Comparison of ENCODE assay signal across 19 mouse cellular contexts in genomic region chr7:127342888-127343287, GRCm38 (mm10). TPM values are rescaled to one million over a fixed set of nuclear protein-coding genes. Genes with fewer than 3 reads are reported as not detected.
DNase-seq lines count a peak whose midpoint lies in the region; ATAC-seq and TF ChIP-seq lines count a peak whose summit lies in the region.
"Had no signal": no experiment of that assay in that cellular context is flagged by ENCODE, and none has a peak within 500 bp of the region (broad histone marks: within the 10 kb centered on the region; RNA-seq: fewer than 3 reads in every experiment).

No protein-coding gene starts in this region.

- intact Hi-C loops in heart, postnatal 10 days (cut with DNase I) = loop anchor here (2.0 to 5.0 kb wide), 2 partner anchors 34 to 81 kb away; partner anchors contain the start of gene Dctpp1
- intact Hi-C loops in gastrocnemius, postnatal 14 days (cut with DNase I; ENCODE audit: low total_unique reads) = no loop called here

- TF ChIP-seq POLR2A in ES-Bruce4 (IDR thresholded peaks at IDR 0.05; ENCODE audit: insufficient read depth, low read length) (no peak), MEL (IDR thresholded peaks at IDR 0.05; ENCODE audit: control insufficient read depth in 1 of 2, insufficient read depth in 1 of 2, low read depth in 1 of 2, low read length in 2 of 2, poor library complexity in 1 of 2) (no peak)

- no peak for TF ChIP-seq RAD21 in MEL (IDR thresholded peaks at IDR 0.05; ENCODE audit: low read depth, low read length)

- no peak for TF ChIP-seq EP300 in ES-Bruce4 (IDR thresholded peaks at IDR 0.05; ENCODE audit: insufficient read depth, low read depth, low read length)
- TF ChIP-seq EP300 in MEL (IDR thresholded peaks at IDR 0.05; ENCODE audit: low read depth in 1 of 2, low read length in 2 of 2) = no peak

- peaks cover 39% of the 10 kb centered on the region for H3K4me1 ChIP-seq in heart, embryonic 13.5 days
- H3K4me1 ChIP-seq in kidney, embryonic 15.5 days = peaks cover 40% of the 10 kb centered on the region
- H3K4me1 ChIP-seq in ES-Bruce4 (ENCODE audit: control insufficient read depth, insufficient read depth, low read length) = no peaks in the 10 kb centered on the region
- H3K4me1 ChIP-seq in MEL (ENCODE audit: control insufficient read depth in 1 of 2, insufficient read depth in 2 of 2, low read length in 2 of 2) = peaks cover 5 to 9% of the 10 kb centered on the region in 2 experiments; a peak in 3 of 4 replicates

- TF ChIP-seq CTCF in ES-Bruce4 (IDR thresholded peaks at IDR 0.05; ENCODE audit: low read depth, low read length) = no peak
- no peak for TF ChIP-seq CTCF in MEL (IDR thresholded peaks at IDR 0.05 in 2 of 3, conservative IDR thresholded peaks at IDR 0.05 in 1 of 3; ENCODE audit: control insufficient read depth in 1 of 3, insufficient read depth in 1 of 3, low read depth in 2 of 3, low read length in 3 of 3, poor library complexity in 1 of 3, severe bottlenecking in 1 of 3)

- no peak overlapping the region for H3K4me3 ChIP-seq in heart, embryonic 13.5 days
- no peak overlapping the region for H3K4me3 ChIP-seq in kidney, embryonic 15.5 days (replicated peaks)
- H3K4me3 ChIP-seq in ES-Bruce4 (ENCODE audit: low read depth, low read length) (peak overlapping the region; percentile 30), MEL (ENCODE audit: control insufficient read depth in 1 of 2, insufficient read depth in 1 of 2, low read depth in 2 of 2, low read length in 2 of 2) (no peak overlapping the region)
- H3K4me3 ChIP-seq: forebrain, embryonic 12.5 days; heart, adult 2 months; hindbrain, embryonic 15.5 days; limb, embryonic 12.5 days; lung, embryonic 15.5 days; midbrain, embryonic 13.5 days; neural tube, embryonic 13.5 days had no signal

- no peak for DNase-seq in heart, postnatal 10 days
- no peak for DNase-seq in kidney, adult 8-10 months
- DNase-seq in MEL (ENCODE audit: low read depth, low spot score) = no peak
- no peak for DNase-seq in gastrocnemius, postnatal 14 days
- DNase-seq: adrenal gland, postnatal 25 days; embryo, embryonic 11 days had no signal

- no peak for ATAC-seq in heart, embryonic 13.5 days (ENCODE audit: extremely low read depth, insufficient number of reproducible peaks, low FRiP score, low TSS enrichment)
- no peak for ATAC-seq in kidney, embryonic 15.5 days (replicated peaks; ENCODE audit: low FRiP score)
- ATAC-seq: midbrain, embryonic 13.5 days had no signal

- peak overlapping the region; percentile 42 for H3K27ac ChIP-seq in heart, embryonic 13.5 days (replicated peaks)
- no peak overlapping the region for H3K27ac ChIP-seq in kidney, embryonic 15.5 days
- H3K27ac ChIP-seq in ES-Bruce4 (ENCODE audit: insufficient read depth, low read length) = no peak overlapping the region
- H3K27ac ChIP-seq in MEL (ENCODE audit: control insufficient read depth, low read depth, low read length) = no peak overlapping the region
- H3K27ac ChIP-seq: forebrain, embryonic 12.5 days; heart, adult 2 months; hindbrain, embryonic 15.5 days; limb, embryonic 12.5 days; liver, embryonic 14.5 days; lung, embryonic 15.5 days; macrophage; midbrain, embryonic 13.5 days; neural tube, embryonic 13.5 days had no signal

- H3K27me3 ChIP-seq in heart, embryonic 13.5 days (replicated peaks) = no peaks in the 10 kb centered on the region
- no peaks in the 10 kb centered on the region for H3K27me3 ChIP-seq in kidney, embryonic 15.5 days
- H3K27me3 ChIP-seq in ES-Bruce4 (ENCODE audit: control insufficient read depth, insufficient read depth, low read length, poor library complexity, severe bottlenecking) (no peaks in the 10 kb centered on the region), MEL (ENCODE audit: control insufficient read depth in 1 of 2, insufficient read depth in 2 of 2, low read length in 2 of 2) (no peaks in the 10 kb centered on the region)
- H3K27me3 ChIP-seq: hindbrain, embryonic 15.5 days; limb, embryonic 12.5 days; lung, embryonic 15.5 days; midbrain, embryonic 13.5 days; neural tube, embryonic 13.5 days had no signal

- H3K79me2 ChIP-seq in MEL (ENCODE audit: control insufficient read depth, insufficient read depth, low read length, poor library complexity) = peaks cover 5% of the 10 kb centered on the region; the same call in 1 of the 2 replicates

- WGBS in heart, embryonic 13.5 days = 87% methylated on average over 7 of the region's 7 CpGs
- 92% methylated on average over 7 of the region's 7 CpGs for WGBS in kidney, embryonic 15.5 days

- H3K9ac ChIP-seq in heart, embryonic 13.5 days = peak overlapping the region; percentile 40; the same call in 1 of the 2 replicates
- H3K9ac ChIP-seq in kidney, embryonic 15.5 days = 0 out of 2 replicates have a peak overlapping the region, but pooled peaks have one; percentile 4
- H3K9ac ChIP-seq in ES-Bruce4 (ENCODE audit: low read depth, poor library complexity, severe bottlenecking) = no peak overlapping the region
- H3K9ac ChIP-seq in MEL (ENCODE audit: control insufficient read depth, low read depth, low read length, poor library complexity, severe bottlenecking) = no peak overlapping the region
- H3K9ac ChIP-seq: forebrain, embryonic 12.5 days; hindbrain, embryonic 15.5 days; limb, embryonic 12.5 days; liver, embryonic 14.5 days; lung, embryonic 15.5 days; neural tube, embryonic 13.5 days had no signal

- H3K4me2 ChIP-seq in heart, embryonic 13.5 days = peak overlapping the region; percentile 24; the same call in 1 of the 2 replicates
- no peak overlapping the region for H3K4me2 ChIP-seq in kidney, embryonic 15.5 days
- H3K4me2 ChIP-seq: forebrain, embryonic 12.5 days; hindbrain, embryonic 15.5 days; limb, embryonic 12.5 days; lung, embryonic 15.5 days; midbrain, embryonic 13.5 days; neural tube, embryonic 13.5 days had no signal

- H3K9me3 ChIP-seq in heart, embryonic 13.5 days = no peaks in the 10 kb centered on the region
- no peaks in the 10 kb centered on the region for H3K9me3 ChIP-seq in kidney, embryonic 15.5 days (replicated peaks)
- H3K9me3 ChIP-seq in ES-Bruce4 (replicated peaks; ENCODE audit: control insufficient read depth, insufficient read depth, low read length, poor library complexity, severe bottlenecking) (no peaks in the 10 kb centered on the region), MEL (replicated peaks; ENCODE audit: insufficient read depth, low read length) (no peaks in the 10 kb centered on the region)
- H3K9me3 ChIP-seq: forebrain, embryonic 12.5 days; G1E; hindbrain, embryonic 15.5 days; limb, embryonic 12.5 days; lung, embryonic 15.5 days; midbrain, embryonic 13.5 days; neural tube, embryonic 13.5 days had no signal

- H3K36me3 ChIP-seq in heart, embryonic 13.5 days = peaks cover 38% of the 10 kb centered on the region
- peaks cover 31% of the 10 kb centered on the region for H3K36me3 ChIP-seq in kidney, embryonic 15.5 days
- H3K36me3 ChIP-seq in ES-Bruce4 (ENCODE audit: control insufficient read depth, insufficient read depth, low read length, poor library complexity, severe bottlenecking) (no peaks in the 10 kb centered on the region), MEL (ENCODE audit: control insufficient read depth in 1 of 2, insufficient read depth in 2 of 2, low read length in 2 of 2) (0 out of 4 replicates have a peak, but pooled peaks cover 0 to 3% of the 10 kb centered on the region in 2 experiments)

RNA-seq across cellular contexts. Expression of gene Zfp768, which starts 2.5 kb away (rescaled TPM):
- polyA plus RNA-seq in heart, embryonic 13.5 days (2015; fragmentation: Nextera tagmentation; extraction: Ambion mirVana) = 16.5 and 16.6 TPM in 2 replicates
- total RNA-seq in heart, postnatal 10 days (2021) = 10 to 100 TPM; 40.4 to 43.0 TPM
- polyA plus RNA-seq in kidney, embryonic 15.5 days (2015; fragmentation: Nextera tagmentation; extraction: Ambion mirVana) = 21.5 and 25.1 TPM in 2 replicates
- polyA plus RNA-seq in ES-Bruce4 (2011; ENCODE audit: insufficient read depth, insufficient read length, low read depth, missing spikeins) (7.0 and 7.8 TPM in 2 replicates), MEL (2012; ENCODE audit: insufficient read depth in 1 of 2, insufficient read length in 2 of 2, low read depth in 1 of 2, low replicate concordance in 2 of 2, missing spikeins in 1 of 2) (10 to 100 TPM in 1 of 2 experiments, not detected in 1; 12.0 TPM)
- 4.3 and 5.4 TPM in 2 replicates for total RNA-seq in MEL (2012; rRNA removed)
- total RNA-seq in gastrocnemius, postnatal 14 days (2021) = 10 to 100 TPM; 21.4 to 25.7 TPM

RNA-seq across cellular contexts. Expression of gene Zfp747, which starts 33.0 kb away (rescaled TPM):
- 4.7 and 5.3 TPM in 2 replicates for polyA plus RNA-seq in heart, embryonic 13.5 days (2015; fragmentation: Nextera tagmentation; extraction: Ambion mirVana)
- 1 to 10 TPM; 5.5 to 5.6 TPM for total RNA-seq in heart, postnatal 10 days (2021)
- polyA plus RNA-seq in kidney, embryonic 15.5 days (2015; fragmentation: Nextera tagmentation; extraction: Ambion mirVana) = 8.3 and 10.7 TPM in 2 replicates
- polyA plus RNA-seq in ES-Bruce4 (2011; ENCODE audit: insufficient read depth, insufficient read length, low read depth, missing spikeins) (4.2 and 7.5 TPM in 2 replicates), MEL (2012; ENCODE audit: insufficient read depth in 1 of 2, insufficient read length in 2 of 2, low read depth in 1 of 2, low replicate concordance in 2 of 2, missing spikeins in 1 of 2) (1 to 10 TPM in 1 of 2 experiments, not detected in 1; 6.2 TPM)
- total RNA-seq in MEL (2012; rRNA removed) = 6.9 and 7.5 TPM in 2 replicates
- 1 to 10 TPM; 2.9 to 3.2 TPM for total RNA-seq in gastrocnemius, postnatal 14 days (2021)

RNA-seq across cellular contexts. Expression of gene 9130019O22Rik, which starts 44.1 kb away (rescaled TPM):
- 3.6 TPM in 2 replicates for polyA plus RNA-seq in heart, embryonic 13.5 days (2015; fragmentation: Nextera tagmentation; extraction: Ambion mirVana)
- total RNA-seq in heart, postnatal 10 days (2021) = 1 to 10 TPM; 2.9 to 3.2 TPM
- polyA plus RNA-seq in kidney, embryonic 15.5 days (2015; fragmentation: Nextera tagmentation; extraction: Ambion mirVana) = 5.7 and 6.3 TPM in 2 replicates
- polyA plus RNA-seq in ES-Bruce4 (2011; ENCODE audit: insufficient read depth, insufficient read length, low read depth, missing spikeins) (1.7 and 2.1 TPM in 2 replicates), MEL (2012; ENCODE audit: insufficient read depth in 1 of 2, insufficient read length in 2 of 2, low read depth in 1 of 2, low replicate concordance in 2 of 2, missing spikeins in 1 of 2) (1 to 10 TPM in 1 of 2 experiments, not detected in 1; 1.5 TPM)
- 1.4 and 2.1 TPM in 2 replicates for total RNA-seq in MEL (2012; rRNA removed)
- 1 to 10 TPM; 1.7 TPM for total RNA-seq in gastrocnemius, postnatal 14 days (2021)

RNA-seq across cellular contexts. Expression of gene Itgal, which starts 46.8 kb away (rescaled TPM):
- polyA plus RNA-seq in heart, embryonic 13.5 days (2015; fragmentation: Nextera tagmentation; extraction: Ambion mirVana) = 0.98 and 1.2 TPM in 2 replicates
- total RNA-seq in heart, postnatal 10 days (2021) = 1 to 10 TPM; 2.8 to 3.7 TPM
- polyA plus RNA-seq in kidney, embryonic 15.5 days (2015; fragmentation: Nextera tagmentation; extraction: Ambion mirVana) = 0.82 and 1.2 TPM in 2 replicates
- 0.55 and 0.81 TPM in 2 replicates for polyA plus RNA-seq in ES-Bruce4 (2011; ENCODE audit: insufficient read depth, insufficient read length, low read depth, missing spikeins)
- total RNA-seq in MEL (2012; rRNA removed) = 0.92 and 1.3 TPM in 2 replicates
- polyA plus RNA-seq in MEL (2012; ENCODE audit: insufficient read depth in 1 of 2, insufficient read length in 2 of 2, low read depth in 1 of 2, low replicate concordance in 2 of 2, missing spikeins in 1 of 2) = 1 to 10 TPM in 1 of 2 experiments, not detected in 1; 9.7 TPM
- under 1 TPM; 0.42 to 0.62 TPM for total RNA-seq in gastrocnemius, postnatal 14 days (2021)

RNA-seq across cellular contexts. Expression of gene E430018J23Rik, which starts 50.5 kb away (rescaled TPM):
- 4.3 and 4.9 TPM in 2 replicates for polyA plus RNA-seq in heart, embryonic 13.5 days (2015; fragmentation: Nextera tagmentation; extraction: Ambion mirVana)
- total RNA-seq in heart, postnatal 10 days (2021) = 1 to 10 TPM; 4.7 to 5.7 TPM
- polyA plus RNA-seq in kidney, embryonic 15.5 days (2015; fragmentation: Nextera tagmentation; extraction: Ambion mirVana) = 7.1 and 8.0 TPM in 2 replicates
- polyA plus RNA-seq in ES-Bruce4 (2011; ENCODE audit: insufficient read depth, insufficient read length, low read depth, missing spikeins) (2.0 and 6.1 TPM in 2 replicates), MEL (2012; ENCODE audit: insufficient read depth in 1 of 2, insufficient read length in 2 of 2, low read depth in 1 of 2, low replicate concordance in 2 of 2, missing spikeins in 1 of 2) (1 to 10 TPM in 1 of 2 experiments, not detected in 1; 2.1 TPM)
- total RNA-seq in MEL (2012; rRNA removed) = 2.3 and 2.5 TPM in 2 replicates
- 1 to 10 TPM; 2.0 to 2.4 TPM for total RNA-seq in gastrocnemius, postnatal 14 days (2021)

Comparison
In these comparisons a context has a peak if more than half of its experiments do, and no peak if none do; other contexts are left out.
1. H3K9ac ChIP-seq: peak in heart, embryonic 13.5 days (single experiment) and kidney, embryonic 15.5 days (single experiment); none in ES-Bruce4 (single experiment) and MEL (single experiment).